Mouse (Mus musculus) hindbrain, embryonic 12.5 days (tissue): Measurements from ENCODE around the gene Wdr48. TPM values are rescaled to one million over a fixed set of nuclear protein-coding genes. Genes with fewer than 3 reads are reported as not detected.

Source experiments
- ATAC-seq: fragments of 200-750 bp; cut with Nextera tagmentation; 2 replicates; pipeline ENCODE4 v1.8.0; 2017; ENCODE audit warnings: moderate TSS enrichment; ENCODE audit not compliant: low FRiP score
- H3K27ac ChIP-seq: fragments of 300-500 bp; sonication (generic); 2 replicates; pipeline ENCODE4 v1.5.1; 2016; ENCODE audit warnings: mild to moderate bottlenecking
- H3K27me3 ChIP-seq: fragments of 300-500 bp; sonication (generic); 2 replicates; pipeline ENCODE4 v1.6.1; 2016; ENCODE audit warnings: mild to moderate bottlenecking
- H3K36me3 ChIP-seq: fragments of 300-500 bp; sonication (generic); 2 replicates; pipeline ENCODE4 v1.6.1; 2016; ENCODE audit warnings: mild to moderate bottlenecking
- H3K4me1 ChIP-seq: fragments of 300-500 bp; sonication (generic); 2 replicates; pipeline ENCODE4 v1.6.1; 2016
- H3K4me2 ChIP-seq: fragments of 300-500 bp; sonication (generic); replicated peaks from 2 replicates; pipeline ENCODE4 v1.6.1; 2016; ENCODE audit warnings: mild to moderate bottlenecking
- H3K4me3 ChIP-seq: fragments of 300-500 bp; sonication (generic); 2 replicates; pipeline ENCODE4 v1.5.1; 2016; ENCODE audit warnings: mild to moderate bottlenecking
- H3K9ac ChIP-seq: fragments of 300-500 bp; sonication (generic); 2 replicates; pipeline ENCODE4 v1.6.1; 2016; ENCODE audit warnings: mild to moderate bottlenecking, moderate library complexity
- H3K9me3 ChIP-seq: fragments of 300-500 bp; sonication (generic); replicated peaks from 2 replicates; pipeline ENCODE4 v1.6.1; 2016; ENCODE audit warnings: mild to moderate bottlenecking
- WGBS: fragments of 180-500 bp; shearing (Covaris S2); methylation state at CpG from one replicate; pipeline ENCODE4 v1.1.7; 2016; 5-methylcytosine and 5-hydroxymethylcytosine counted together
- polyA plus RNA-seq: library from polyadenylated mRNA; unstranded; fragments of >200 nt; fragmentation: Nextera tagmentation; extraction: Ambion mirVana; gene quantifications from 2 replicates; pipeline ENCODE4 v1.2.1, GENCODE M21; 2016

Gene Wdr48
- 72.4 and 77.9 TPM in 2 replicates for polyA plus RNA-seq

GRCm38 (mm10) chr9:119894339-119895009, at the start of gene Wdr48:
Gene Wdr48 (plus strand): TSS chr9:119894878.
- ATAC-seq = peak; percentile 97
- Histone ChIP-seq H3K4me2 (peak within 1 kb of the TSS; percentile 87), H3K36me3 (no peaks in the 10 kb centered on the region), H3K9ac (peak within 1 kb of the TSS; percentile 93), H3K27ac (peak within 1 kb of the TSS; percentile 85), H3K4me3 (peak within 1 kb of the TSS; percentile 100), H3K27me3 (peaks cover 4% of the 10 kb centered on the region), H3K9me3 (no peaks in the 10 kb centered on the region), H3K4me1 (peaks cover 13% of the 10 kb centered on the region)
- WGBS = 4% methylated on average over 34 of the region's 34 CpGs

- Histone ChIP-seq H3K27me3 (no peaks in the 10 kb centered on the region; the same call in 1 of the 2 replicates), H3K9ac (no peak overlapping the region), H3K4me1 (peaks cover 15% of the 10 kb centered on the region), H3K36me3 (no peaks in the 10 kb centered on the region), H3K4me3 (no peak overlapping the region), H3K4me2 (no peak overlapping the region), H3K27ac (no peak overlapping the region), H3K9me3 (no peaks in the 10 kb centered on the region)
- ATAC-seq = no peak
- 70% methylated on average over 6 of the region's 6 CpGs for WGBS
Measured at GRCm38 (mm10) chr9:119847187-119847586, 47.5 kb upstream of the Wdr48 start.

- no peaks in the 10 kb centered on the region for H3K36me3 ChIP-seq
- no peaks in the 10 kb centered on the region for H3K9me3 ChIP-seq
- 39% methylated on average over 7 of the region's 7 CpGs for WGBS
- H3K27me3 ChIP-seq = no peaks in the 10 kb centered on the region
- no peak overlapping the region for H3K27ac ChIP-seq
- H3K4me3 ChIP-seq = no peak overlapping the region
- no peak overlapping the region for H3K9ac ChIP-seq
- peaks cover 14% of the 10 kb centered on the region for H3K4me1 ChIP-seq
- no peak overlapping the region for H3K4me2 ChIP-seq
- ATAC-seq = no peak
Measured at GRCm38 (mm10) chr9:119848671-119849070, 46.0 kb upstream of the Wdr48 start.

GRCm38 (mm10) chr9:119849214-119849613, 45.5 kb upstream of the Wdr48 start:
- no peak overlapping the region for H3K27ac ChIP-seq
- no peaks in the 10 kb centered on the region for H3K9me3 ChIP-seq
- H3K36me3 ChIP-seq = no peaks in the 10 kb centered on the region
- 18% methylated on average over 8 of the region's 8 CpGs for WGBS
- no peak overlapping the region for H3K4me3 ChIP-seq
- no peak overlapping the region for H3K9ac ChIP-seq
- H3K4me2 ChIP-seq = no peak overlapping the region
- peaks cover 14% of the 10 kb centered on the region for H3K4me1 ChIP-seq
- no peak for ATAC-seq
- no peaks in the 10 kb centered on the region for H3K27me3 ChIP-seq

GRCm38 (mm10) chr9:119852347-119853030, 42.2 kb upstream of the Wdr48 start:
- 55% methylated on average over 10 of the region's 10 CpGs for WGBS
- Histone ChIP-seq H3K9ac (no peak overlapping the region), H3K27ac (no peak overlapping the region), H3K36me3 (no peaks in the 10 kb centered on the region), H3K9me3 (0 out of 2 replicates have a peak, but pooled peaks cover 6% of the 10 kb centered on the region), H3K27me3 (no peaks in the 10 kb centered on the region), H3K4me1 (peaks cover 14% of the 10 kb centered on the region), H3K4me3 (no peak overlapping the region), H3K4me2 (no peak overlapping the region)
- peak; percentile 78 for ATAC-seq

- Histone ChIP-seq H3K4me3 (no peak overlapping the region), H3K4me1 (peaks cover 14% of the 10 kb centered on the region), H3K27me3 (no peaks in the 10 kb centered on the region), H3K9me3 (peaks cover 12% of the 10 kb centered on the region; the same call in 1 of the 2 replicates), H3K36me3 (no peaks in the 10 kb centered on the region), H3K9ac (no peak overlapping the region), H3K4me2 (no peak overlapping the region), H3K27ac (no peak overlapping the region)
- peak; percentile 32; the same call in 1 of the 2 replicates for ATAC-seq
- 70% methylated on average over 2 of the region's 2 CpGs for WGBS
Measured at GRCm38 (mm10) chr9:119853071-119853846, 41.4 kb upstream of the Wdr48 start.

GRCm38 (mm10) chr9:119854170-119854569, 40.5 kb upstream of the Wdr48 start:
- H3K9me3 ChIP-seq = peaks cover 12% of the 10 kb centered on the region; the same call in 1 of the 2 replicates
- no peak overlapping the region for H3K4me3 ChIP-seq
- H3K27me3 ChIP-seq = no peaks in the 10 kb centered on the region
- H3K27ac ChIP-seq = no peak overlapping the region
- no peak for ATAC-seq
- WGBS = 66% methylated on average over 8 of the region's 8 CpGs
- peaks cover 9% of the 10 kb centered on the region for H3K4me1 ChIP-seq
- no peak overlapping the region for H3K4me2 ChIP-seq
- H3K36me3 ChIP-seq = no peaks in the 10 kb centered on the region
- no peak overlapping the region for H3K9ac ChIP-seq

- Histone ChIP-seq H3K36me3 (no peaks in the 10 kb centered on the region), H3K4me3 (no peak overlapping the region), H3K27ac (no peak overlapping the region), H3K9me3 (no peaks in the 10 kb centered on the region), H3K4me1 (peaks cover 12% of the 10 kb centered on the region), H3K27me3 (peaks cover 19% of the 10 kb centered on the region), H3K9ac (no peak overlapping the region), H3K4me2 (no peak overlapping the region)
- no peak for ATAC-seq
- 70% methylated on average over 4 of the region's 4 CpGs for WGBS
Measured at GRCm38 (mm10) chr9:119887144-119887901, 7.4 kb upstream of the Wdr48 start.

GRCm38 (mm10) chr9:119888843-119889246, 5.8 kb upstream of the Wdr48 start:
- WGBS = 20% methylated on average over 2 of the region's 2 CpGs
- Histone ChIP-seq H3K9me3 (no peaks in the 10 kb centered on the region), H3K4me3 (no peak overlapping the region), H3K27me3 (peaks cover 20% of the 10 kb centered on the region), H3K36me3 (no peaks in the 10 kb centered on the region), H3K9ac (no peak overlapping the region), H3K4me1 (peaks cover 12% of the 10 kb centered on the region), H3K4me2 (no peak overlapping the region), H3K27ac (no peak overlapping the region)
- ATAC-seq = peak; percentile 67

- H3K27me3 ChIP-seq = peaks cover 20% of the 10 kb centered on the region
- no peaks in the 10 kb centered on the region for H3K9me3 ChIP-seq
- no peak overlapping the region for H3K4me3 ChIP-seq
- no peaks in the 10 kb centered on the region for H3K36me3 ChIP-seq
- 79% methylated on average over 9 of the region's 9 CpGs for WGBS
- no peak overlapping the region for H3K9ac ChIP-seq
- peaks cover 12% of the 10 kb centered on the region for H3K4me1 ChIP-seq
- no peak overlapping the region for H3K27ac ChIP-seq
- no peak for ATAC-seq
- H3K4me2 ChIP-seq = no peak overlapping the region
Measured at GRCm38 (mm10) chr9:119889446-119889845, 5.2 kb upstream of the Wdr48 start.

- peaks cover 17% of the 10 kb centered on the region for H3K4me1 ChIP-seq
- 48% methylated on average over 2 of the region's 2 CpGs for WGBS
- no peaks in the 10 kb centered on the region for H3K9me3 ChIP-seq
- H3K4me3 ChIP-seq = no peak overlapping the region
- peaks cover 16% of the 10 kb centered on the region for H3K27me3 ChIP-seq
- H3K9ac ChIP-seq = no peak overlapping the region
- H3K27ac ChIP-seq = no peak overlapping the region
- H3K36me3 ChIP-seq = no peaks in the 10 kb centered on the region
- ATAC-seq = no peak
- H3K4me2 ChIP-seq = no peak overlapping the region
Measured at GRCm38 (mm10) chr9:119890692-119891091, 4.0 kb upstream of the Wdr48 start.
